Mouse (Mus musculus): ENCODE measurements around the gene Bad.

The Bad gene

DNA sequence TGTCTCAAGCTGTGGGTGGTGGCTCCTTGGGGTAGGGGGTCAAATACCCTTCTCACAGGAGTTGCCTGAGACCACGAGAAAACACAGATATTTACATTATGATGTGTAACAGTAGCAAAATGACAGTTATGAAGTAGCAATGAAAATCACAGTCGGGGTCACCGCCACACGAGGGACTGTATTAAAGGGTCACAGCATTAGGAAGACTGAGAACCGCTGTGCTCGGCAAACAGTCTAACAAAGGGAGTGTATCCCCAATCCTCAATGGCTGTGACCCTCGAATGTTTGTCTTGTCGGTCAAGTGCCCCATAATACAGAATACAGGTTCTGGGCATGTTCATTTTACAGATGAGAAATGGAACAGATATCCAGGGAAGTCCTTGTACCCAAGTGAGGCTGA lies 52.3 kb downstream of the Bad start:
- in situ Hi-C loops (cut with MboI; ENCODE audit: low pct_unique_long_range_greater_than_20kb in 1 of 2, low sequenced_read_pairs in 2 of 2, unreplicated experiment in 1 of 2), result no loop called here

- in situ Hi-C loops (cut with MboI; ENCODE audit: low pct_unique_long_range_greater_than_20kb in 1 of 2, low sequenced_read_pairs in 2 of 2, unreplicated experiment in 1 of 2), result no loop called here
Observed at GRCm38 (mm10) chr19:6994489-6994888, 52.8 kb downstream of the Bad start.

DNA sequence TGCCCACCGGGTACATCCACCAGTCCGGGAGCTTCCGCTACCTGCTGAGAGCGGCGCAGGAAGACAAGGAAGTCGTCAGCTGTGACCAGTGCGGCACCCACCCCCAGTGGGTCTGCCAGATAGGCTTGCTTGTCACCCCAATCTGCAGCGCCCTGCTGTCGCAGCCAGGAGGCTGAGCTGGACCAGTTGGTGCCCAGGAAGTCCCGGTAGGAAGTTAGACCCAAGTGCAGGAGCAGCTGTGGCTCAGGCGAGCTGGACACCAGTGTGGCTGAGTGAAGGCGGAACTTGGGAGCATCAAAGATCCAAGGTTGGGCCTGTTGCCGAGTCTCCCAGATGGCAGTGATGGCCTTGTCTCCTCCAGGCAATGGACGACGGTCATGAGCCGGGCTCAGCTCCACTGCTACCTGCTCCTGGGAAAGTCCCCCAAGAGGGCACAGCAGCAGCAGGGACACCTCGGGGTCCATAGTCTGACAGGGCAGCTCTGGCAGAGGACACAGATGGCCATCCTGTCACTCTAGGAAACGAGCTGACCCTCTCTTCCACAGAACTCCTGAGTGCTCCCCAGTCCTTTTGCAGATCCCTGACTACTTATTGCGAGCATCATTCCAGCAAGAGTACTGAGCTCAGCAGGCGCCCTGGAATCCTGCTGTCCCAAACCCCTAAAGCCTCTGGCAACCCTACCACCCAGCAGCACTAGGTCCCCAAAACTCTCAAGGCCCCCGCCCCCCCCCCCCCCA lies 53.8 kb downstream of the Bad start:
- in situ Hi-C loops (cut with MboI; ENCODE audit: low pct_unique_long_range_greater_than_20kb in 1 of 2, low sequenced_read_pairs in 2 of 2, unreplicated experiment in 1 of 2), result no loop called here

DNA sequence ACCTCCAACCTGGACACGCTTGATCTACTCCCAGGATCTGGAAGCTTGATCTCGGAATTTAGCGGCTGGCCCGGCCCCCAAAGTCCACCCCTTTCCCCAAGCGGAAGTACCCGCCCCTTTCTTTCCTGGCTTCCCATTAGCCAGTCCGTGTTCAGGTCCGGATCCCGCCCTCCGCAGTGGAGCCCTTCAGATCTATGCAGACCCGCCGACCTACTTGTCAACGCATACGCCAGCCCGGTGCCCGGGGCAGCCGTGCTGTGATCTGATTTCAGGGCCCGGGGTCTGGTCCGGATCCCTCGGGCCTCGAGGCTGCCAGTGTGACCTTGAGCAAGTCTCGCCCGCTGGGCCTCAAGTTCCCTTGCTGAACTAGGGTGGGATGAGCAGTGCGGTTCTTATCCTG lies 54.3 kb downstream of the Bad start, which contains the start of the genes Nudt22 and Trpt1:
Nudt22 (minus strand) TSS at position 112 of the 400 bp plus-strand sequence.
Trpt1 (plus strand) TSS at position 126 of the 400 bp plus-strand sequence.
- in situ Hi-C loops (cut with MboI; ENCODE audit: low pct_unique_long_range_greater_than_20kb in 1 of 2, low sequenced_read_pairs in 2 of 2, unreplicated experiment in 1 of 2), result no loop called here

DNA sequence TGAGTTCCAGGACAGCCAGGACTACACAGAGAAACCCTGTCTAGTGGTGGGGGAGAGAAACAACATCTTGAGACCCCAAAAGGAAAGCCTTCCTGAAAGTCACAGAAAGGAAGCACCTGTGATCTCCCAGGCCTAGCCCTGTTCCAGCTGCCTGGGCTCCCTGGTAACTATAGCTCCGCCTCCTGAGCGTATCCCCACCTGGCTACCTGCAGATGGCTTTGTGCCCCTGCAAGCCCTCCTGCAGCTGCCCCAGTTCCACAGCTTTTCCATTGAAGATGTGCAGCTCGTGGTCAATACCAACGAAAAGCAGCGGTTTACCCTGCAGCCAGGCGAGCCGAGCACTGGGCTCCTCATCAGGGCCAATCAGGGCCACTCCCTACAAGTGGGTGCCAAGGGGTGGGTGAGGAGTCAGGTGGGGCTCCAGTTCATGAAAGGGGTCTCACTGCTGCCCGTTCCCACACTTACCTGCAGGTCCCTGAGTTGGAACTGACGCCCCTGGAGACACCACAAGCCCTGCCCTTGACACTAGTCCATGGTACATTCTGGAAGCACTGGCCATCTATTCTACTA lies 56.1 kb downstream of the Bad start:
- in situ Hi-C loops (cut with MboI; ENCODE audit: low pct_unique_long_range_greater_than_20kb in 1 of 2, low sequenced_read_pairs in 2 of 2, unreplicated experiment in 1 of 2), result no loop called here

DNA sequence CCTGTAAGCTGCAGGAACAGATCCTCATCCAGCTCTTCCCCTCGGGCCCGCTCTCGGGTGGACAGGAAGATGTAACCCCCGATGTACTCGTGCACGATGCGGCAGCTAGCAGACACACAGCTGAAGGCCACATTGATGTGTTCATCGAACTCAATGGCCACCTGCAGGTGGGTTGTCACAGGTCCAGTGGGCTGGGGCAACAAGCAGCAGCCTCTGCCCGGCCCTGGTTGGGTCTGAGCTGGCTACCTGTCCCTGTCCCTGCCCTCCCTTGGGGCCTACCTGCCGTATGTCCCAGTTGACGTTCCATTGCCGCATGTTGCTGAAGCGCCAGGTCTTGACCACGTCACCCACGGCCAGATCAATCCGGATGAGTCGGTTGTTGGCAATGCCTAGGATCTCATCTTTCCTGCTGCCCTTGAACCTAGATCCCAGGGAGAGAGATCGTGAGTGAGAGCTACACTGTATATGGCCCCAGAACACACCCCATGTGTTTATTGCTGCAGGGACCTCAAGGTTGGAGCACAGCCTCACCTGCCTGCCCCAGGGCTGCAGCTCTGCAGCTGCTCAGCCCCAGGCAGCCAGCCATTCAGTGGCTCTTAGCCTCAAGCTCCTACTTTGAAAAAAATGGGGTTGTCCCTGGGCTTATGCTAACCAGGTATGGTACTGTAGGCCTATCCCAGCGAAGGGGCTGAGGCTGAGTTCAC lies 57.9 kb downstream of the Bad start:
- in situ Hi-C loops (cut with MboI; ENCODE audit: low pct_unique_long_range_greater_than_20kb in 1 of 2, low sequenced_read_pairs in 2 of 2, unreplicated experiment in 1 of 2), result no loop called here
